Mouse (Mus musculus): Measurements from ENCODE around the gene Ints6l. TPM values are rescaled to one million over a fixed set of nuclear protein-coding genes. Genes with fewer than 3 reads are reported as not detected.
A peak's percentile ranks its signal among the peaks of the same experiment; 100 is the strongest.

The Ints6l gene
- 18.2 and 18.3 TPM in 2 replicates for polyA plus RNA-seq (2015; fragmentation: Nextera tagmentation; extraction: Ambion mirVana)

- Histone ChIP-seq H3K4me1 (ENCODE audit: control insufficient read depth, insufficient read depth, low read length) (no peaks in the 10 kb centered on the region), H3K27me3 (ENCODE audit: control insufficient read depth, insufficient read depth, low read depth, low read length) (no peaks in the 10 kb centered on the region), H3K9me3 (replicated peaks; ENCODE audit: control insufficient read depth, low read length, poor library complexity, severe bottlenecking) (no peaks in the 10 kb centered on the region), H3K36me3 (ENCODE audit: control insufficient read depth, insufficient read depth, low read length) (no peaks in the 10 kb centered on the region), H3K4me2 (ENCODE audit: low read length) (peak within 1 kb of the TSS; percentile 55), H3K4me3 (ENCODE audit: low read depth, low read length) (peak within 1 kb of the TSS; percentile 58), H3K27ac (ENCODE audit: low read length) (peak within 1 kb of the TSS; percentile 94), H3K9ac (ENCODE audit: low read depth, low read length) (peak within 1 kb of the TSS; percentile 79)
- ATAC-seq = peak; percentile 79
- WGBS = 36% methylated on average over 20 of the region's 22 CpGs
Observed at GRCm38 (mm10) chrX:56454671-56455371, at the start of gene Ints6l. Ints6l (plus strand) TSS chrX:56454857.

- no peaks in the 10 kb centered on the region for H3K9me3 ChIP-seq (replicated peaks; ENCODE audit: control insufficient read depth, low read length, poor library complexity, severe bottlenecking)
Observed at GRCm38 (mm10) chrX:56405482-56405881, 49.2 kb upstream of the Ints6l start.

GRCm38 (mm10) chrX:56406128-56406527, 48.5 kb upstream of the Ints6l start:
- Histone ChIP-seq H3K27ac (ENCODE audit: low read length) (no peak overlapping the region), H3K36me3 (ENCODE audit: control insufficient read depth, insufficient read depth, low read length) (no peaks in the 10 kb centered on the region), H3K4me1 (ENCODE audit: control insufficient read depth, insufficient read depth, low read length) (no peaks in the 10 kb centered on the region), H3K4me2 (ENCODE audit: low read length) (no peak overlapping the region), H3K4me3 (ENCODE audit: low read depth, low read length) (no peak overlapping the region), H3K9me3 (replicated peaks; ENCODE audit: control insufficient read depth, low read length, poor library complexity, severe bottlenecking) (no peaks in the 10 kb centered on the region), H3K9ac (ENCODE audit: low read depth, low read length) (no peak overlapping the region), H3K27me3 (ENCODE audit: control insufficient read depth, insufficient read depth, low read depth, low read length) (no peaks in the 10 kb centered on the region)
- 70% methylated on average over 5 of the region's 5 CpGs for WGBS
- ATAC-seq = no peak

More at GRCm38 (mm10) chrX:56405482-56405881, 49.2 kb upstream of the Ints6l start:
- Histone ChIP-seq H3K9ac (ENCODE audit: low read depth, low read length) (no peak overlapping the region), H3K4me1 (ENCODE audit: control insufficient read depth, insufficient read depth, low read length) (no peaks in the 10 kb centered on the region), H3K36me3 (ENCODE audit: control insufficient read depth, insufficient read depth, low read length) (no peaks in the 10 kb centered on the region), H3K27me3 (ENCODE audit: control insufficient read depth, insufficient read depth, low read depth, low read length) (no peaks in the 10 kb centered on the region), H3K27ac (ENCODE audit: low read length) (no peak overlapping the region), H3K4me2 (ENCODE audit: low read length) (no peak overlapping the region), H3K4me3 (ENCODE audit: low read depth, low read length) (no peak overlapping the region)
- WGBS = 74% methylated on average over 1 of the region's 1 CpGs
- no peak for ATAC-seq

DNA sequence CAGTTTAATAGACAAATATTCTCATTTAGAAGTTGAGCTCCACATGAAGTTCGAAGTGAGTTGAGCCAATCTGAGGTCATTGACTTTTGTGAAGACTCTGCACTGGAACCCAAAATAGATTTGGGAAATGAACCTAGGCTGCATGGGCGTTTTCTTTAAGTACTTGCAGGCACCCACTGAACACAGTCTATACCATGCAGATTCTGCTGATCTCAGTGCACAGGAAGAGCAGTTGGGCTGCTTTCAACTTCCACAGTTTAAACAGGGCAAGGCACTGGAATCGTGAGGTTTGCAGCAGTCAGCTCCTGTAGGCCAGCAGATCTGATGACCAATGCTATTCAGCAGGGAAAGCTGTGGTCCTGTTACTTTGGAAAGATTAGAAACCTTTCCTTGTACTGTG, 38.4 kb upstream of the Ints6l start:
- 75% methylated on average over 3 of the region's 3 CpGs for WGBS
- no peak for ATAC-seq
- Histone ChIP-seq H3K4me3 (ENCODE audit: low read depth, low read length) (no peak overlapping the region), H3K4me2 (ENCODE audit: low read length) (no peak overlapping the region), H3K9ac (ENCODE audit: low read depth, low read length) (no peak overlapping the region), H3K36me3 (ENCODE audit: control insufficient read depth, insufficient read depth, low read length) (no peaks in the 10 kb centered on the region), H3K27me3 (ENCODE audit: control insufficient read depth, insufficient read depth, low read depth, low read length) (no peaks in the 10 kb centered on the region), H3K9me3 (replicated peaks; ENCODE audit: control insufficient read depth, low read length, poor library complexity, severe bottlenecking) (no peaks in the 10 kb centered on the region), H3K4me1 (ENCODE audit: control insufficient read depth, insufficient read depth, low read length) (no peaks in the 10 kb centered on the region), H3K27ac (ENCODE audit: low read length) (no peak overlapping the region)

- Histone ChIP-seq H3K9ac (ENCODE audit: low read depth, low read length) (no peak overlapping the region), H3K4me2 (ENCODE audit: low read length) (no peak overlapping the region)
Observed at GRCm38 (mm10) chrX:56417541-56417940, 37.1 kb upstream of the Ints6l start.

DNA sequence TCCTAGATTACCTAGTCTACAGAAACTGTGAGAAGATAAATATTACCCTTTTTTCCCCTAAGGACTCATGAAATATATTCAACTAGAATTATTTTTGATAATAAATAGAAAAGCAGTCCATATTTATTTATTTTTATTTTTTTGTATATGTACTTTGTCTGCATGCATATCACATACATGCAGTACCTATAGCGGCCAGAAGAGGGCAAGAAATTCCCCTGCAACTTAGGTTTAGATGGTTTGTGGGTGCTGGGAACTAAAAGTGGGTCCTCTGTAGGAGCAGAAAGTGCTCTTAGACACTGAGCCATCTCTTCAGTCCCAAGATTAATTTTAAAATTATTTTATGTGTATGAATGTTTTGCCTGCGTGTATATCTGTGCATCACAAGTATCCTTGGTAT, 24.1 kb upstream of the Ints6l start:
- Histone ChIP-seq H3K36me3 (ENCODE audit: control insufficient read depth, insufficient read depth, low read length) (no peaks in the 10 kb centered on the region), H3K27ac (ENCODE audit: low read length) (no peak overlapping the region), H3K9ac (ENCODE audit: low read depth, low read length) (no peak overlapping the region), H3K4me3 (ENCODE audit: low read depth, low read length) (no peak overlapping the region), H3K9me3 (replicated peaks; ENCODE audit: control insufficient read depth, low read length, poor library complexity, severe bottlenecking) (no peaks in the 10 kb centered on the region; the same call in 1 of the 2 replicates), H3K4me2 (ENCODE audit: low read length) (no peak overlapping the region), H3K4me1 (ENCODE audit: control insufficient read depth, insufficient read depth, low read length) (no peaks in the 10 kb centered on the region), H3K27me3 (ENCODE audit: control insufficient read depth, insufficient read depth, low read depth, low read length) (no peaks in the 10 kb centered on the region)
- 49% methylated on average over 2 of the region's 2 CpGs for WGBS
- ATAC-seq = no peak

More at GRCm38 (mm10) chrX:56417541-56417940, 37.1 kb upstream of the Ints6l start:
- Histone ChIP-seq H3K27ac (ENCODE audit: low read length) (no peak overlapping the region), H3K4me1 (ENCODE audit: control insufficient read depth, insufficient read depth, low read length) (no peaks in the 10 kb centered on the region), H3K36me3 (ENCODE audit: control insufficient read depth, insufficient read depth, low read length) (no peaks in the 10 kb centered on the region), H3K4me3 (ENCODE audit: low read depth, low read length) (no peak overlapping the region), H3K27me3 (ENCODE audit: control insufficient read depth, insufficient read depth, low read depth, low read length) (no peaks in the 10 kb centered on the region), H3K9me3 (replicated peaks; ENCODE audit: control insufficient read depth, low read length, poor library complexity, severe bottlenecking) (no peaks in the 10 kb centered on the region)
- ATAC-seq = no peak
- 73% methylated on average over 4 of the region's 4 CpGs for WGBS

DNA sequence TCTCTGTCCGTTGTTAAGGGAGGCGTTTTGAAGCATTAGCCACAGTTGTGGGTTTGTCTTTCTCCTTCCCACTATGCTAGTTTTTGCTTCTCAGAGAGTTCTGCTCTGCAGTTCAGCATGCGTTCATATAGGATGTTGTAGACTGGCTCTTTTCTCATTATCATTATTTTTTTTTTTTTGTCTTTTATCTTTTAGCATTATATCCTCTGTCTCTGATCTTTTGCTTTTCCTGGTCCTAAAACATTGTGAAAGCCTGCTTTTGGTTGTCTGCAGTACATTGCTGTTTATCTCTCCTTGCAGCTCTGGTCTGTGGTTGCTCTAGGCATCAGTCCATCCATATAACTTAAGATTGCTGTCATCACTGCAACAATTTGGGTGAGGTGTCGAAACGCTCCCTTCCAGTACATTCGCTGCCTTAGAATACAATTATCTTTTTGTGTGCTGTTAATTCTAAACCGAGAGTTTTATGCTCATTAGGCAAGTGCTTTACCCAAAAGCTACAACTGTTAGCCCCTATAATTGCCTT, 18.8 kb upstream of the Ints6l start:
- ATAC-seq = no peak
- no peak overlapping the region for H3K27ac ChIP-seq (ENCODE audit: low read length)
- H3K4me2 ChIP-seq (ENCODE audit: low read length) = no peak overlapping the region
- no peaks in the 10 kb centered on the region for H3K27me3 ChIP-seq (ENCODE audit: control insufficient read depth, insufficient read depth, low read depth, low read length)
- H3K9ac ChIP-seq (ENCODE audit: low read depth, low read length) = no peak overlapping the region
- no peaks in the 10 kb centered on the region for H3K36me3 ChIP-seq (ENCODE audit: control insufficient read depth, insufficient read depth, low read length)
- H3K9me3 ChIP-seq (replicated peaks; ENCODE audit: control insufficient read depth, low read length, poor library complexity, severe bottlenecking) = no peaks in the 10 kb centered on the region; the same call in 1 of the 2 replicates
- no peak overlapping the region for H3K4me3 ChIP-seq (ENCODE audit: low read depth, low read length)
- WGBS = 72% methylated on average over 7 of the region's 7 CpGs
- H3K4me1 ChIP-seq (ENCODE audit: control insufficient read depth, insufficient read depth, low read length) = no peaks in the 10 kb centered on the region

- no peak overlapping the region for H3K4me2 ChIP-seq (ENCODE audit: low read length)
- no peaks in the 10 kb centered on the region for H3K9me3 ChIP-seq (replicated peaks; ENCODE audit: control insufficient read depth, low read length, poor library complexity, severe bottlenecking)
- no peak overlapping the region for H3K4me3 ChIP-seq (ENCODE audit: low read depth, low read length)
- H3K9ac ChIP-seq (ENCODE audit: low read depth, low read length) = no peak overlapping the region
- H3K36me3 ChIP-seq (ENCODE audit: control insufficient read depth, insufficient read depth, low read length) = no peaks in the 10 kb centered on the region
- H3K4me1 ChIP-seq (ENCODE audit: control insufficient read depth, insufficient read depth, low read length) = no peaks in the 10 kb centered on the region
- no peak for ATAC-seq
- no peak overlapping the region for H3K27ac ChIP-seq (ENCODE audit: low read length)
- WGBS = 85% methylated on average over 11 of the region's 11 CpGs
- no peaks in the 10 kb centered on the region for H3K27me3 ChIP-seq (ENCODE audit: control insufficient read depth, insufficient read depth, low read depth, low read length)
Observed at GRCm38 (mm10) chrX:56446487-56447428, 7.9 kb upstream of the Ints6l start.

All from midbrain, embryonic 16.5 days (tissue).